Mouse (Mus musculus) neural tube, embryonic 11.5 days (tissue): ENCODE measurements around the gene Tuba1c. TPM values are rescaled to one million over a fixed set of nuclear protein-coding genes. Genes with fewer than 3 reads are reported as not detected.
A peak's percentile ranks its signal among the peaks of the same experiment; 100 is the strongest.

Experiments
- ATAC-seq: fragments of 200-750 bp; cut with Nextera tagmentation; 2 replicates; pipeline ENCODE4 v1.8.0; 2017; ENCODE audit warnings: moderate number of reproducible peaks, mild to moderate bottlenecking, moderate TSS enrichment, moderate library complexity; ENCODE audit not compliant: insufficient read depth, low FRiP score, low TSS enrichment
- DNase-seq: peaks from one replicate; pipeline ENCODE4 v3.0.0-alpha.2; 2015; ENCODE audit warnings: low spot score
- H3K27ac ChIP-seq: fragments of 300-500 bp; sonication (generic); 2 replicates; pipeline ENCODE4 v1.5.1; 2014; ENCODE audit warnings: low read depth, mild to moderate bottlenecking, low read length
- H3K27me3 ChIP-seq: fragments of 300-500 bp; sonication (generic); 2 replicates; pipeline ENCODE4 v1.6.1; 2014; ENCODE audit warnings: mild to moderate bottlenecking, low read length, mixed read lengths; ENCODE audit not compliant: control insufficient read depth, insufficient read depth
- H3K36me3 ChIP-seq: fragments of 300-500 bp; sonication (generic); 2 replicates; pipeline ENCODE4 v1.6.1; 2014; ENCODE audit warnings: mild to moderate bottlenecking, low read length, moderate library complexity, mixed read lengths; ENCODE audit not compliant: control insufficient read depth, insufficient read depth
- H3K4me1 ChIP-seq: fragments of 300-500 bp; sonication (generic); 2 replicates; pipeline ENCODE4 v1.6.1; 2014; ENCODE audit warnings: low read length, mixed read lengths; ENCODE audit not compliant: control insufficient read depth, insufficient read depth
- H3K4me2 ChIP-seq: fragments of 300-500 bp; sonication (generic); 2 replicates; pipeline ENCODE4 v1.6.1; 2014; ENCODE audit warnings: low read depth, mild to moderate bottlenecking, moderate library complexity
- H3K4me3 ChIP-seq: fragments of 300-500 bp; sonication (generic); 2 replicates; pipeline ENCODE4 v1.5.1; 2014; ENCODE audit warnings: low read depth, low read length
- H3K9ac ChIP-seq: fragments of 300-500 bp; sonication (generic); 2 replicates; pipeline ENCODE4 v1.6.1; 2014; ENCODE audit warnings: mild to moderate bottlenecking, low read length
- H3K9me3 ChIP-seq: fragments of 300-500 bp; sonication (generic); 2 replicates; pipeline ENCODE4 v1.6.1; 2016; ENCODE audit warnings: low read length; ENCODE audit not compliant: control insufficient read depth
- WGBS: fragments of 180-500 bp; shearing (Covaris S2); extraction: QIAGEN DNeasy Blood & Tissue Kit; methylation state at CpG from one replicate; pipeline ENCODE4 v1.1.7; 2014; 5-methylcytosine and 5-hydroxymethylcytosine counted together
- polyA plus RNA-seq: library from polyadenylated mRNA; unstranded; fragments of >200 nt; fragmentation: Nextera tagmentation; extraction: Ambion mirVana; gene quantifications from 2 replicates; pipeline ENCODE4 v1.2.1, GENCODE M21; 2014

Tuba1c gene
- polyA plus RNA-seq, 1 experiment from 2014 or later = 109 TPM

DNA sequence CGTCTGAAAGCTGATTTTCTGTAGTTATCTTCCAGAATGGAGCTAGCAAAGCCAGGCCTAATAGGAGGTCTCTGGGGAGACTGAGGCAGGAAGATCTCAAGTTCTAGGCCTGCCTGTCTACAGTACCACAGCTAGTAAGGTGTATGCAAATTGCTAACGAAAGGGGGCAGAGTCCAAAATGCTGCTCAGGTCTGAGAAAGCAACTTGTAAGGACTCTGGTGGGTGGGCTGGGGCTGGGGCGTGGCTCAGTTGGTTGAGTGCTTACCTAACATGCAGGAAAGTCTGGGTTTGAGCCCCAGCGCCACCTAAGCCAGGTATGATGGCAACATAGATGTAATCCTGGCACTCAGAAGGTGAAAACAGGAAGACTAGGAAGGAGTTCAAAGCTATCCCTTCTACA is 9.5 kb upstream of the Tuba1c start:
- H3K27ac ChIP-seq = no peak overlapping the region
- no peaks in the 10 kb centered on the region for H3K36me3 ChIP-seq
- DNase-seq (no peak), ATAC-seq (no peak)
- no peak overlapping the region for H3K9ac ChIP-seq
- no peaks in the 10 kb centered on the region; the same call in 1 of the 2 replicates for H3K9me3 ChIP-seq
- no peaks in the 10 kb centered on the region for H3K27me3 ChIP-seq
- H3K4me2 ChIP-seq = no peak overlapping the region
- H3K4me1 ChIP-seq = no peaks in the 10 kb centered on the region; the same call in 1 of the 2 replicates
- no peak overlapping the region for H3K4me3 ChIP-seq
- 88% methylated on average over 4 of the region's 4 CpGs for WGBS

DNA sequence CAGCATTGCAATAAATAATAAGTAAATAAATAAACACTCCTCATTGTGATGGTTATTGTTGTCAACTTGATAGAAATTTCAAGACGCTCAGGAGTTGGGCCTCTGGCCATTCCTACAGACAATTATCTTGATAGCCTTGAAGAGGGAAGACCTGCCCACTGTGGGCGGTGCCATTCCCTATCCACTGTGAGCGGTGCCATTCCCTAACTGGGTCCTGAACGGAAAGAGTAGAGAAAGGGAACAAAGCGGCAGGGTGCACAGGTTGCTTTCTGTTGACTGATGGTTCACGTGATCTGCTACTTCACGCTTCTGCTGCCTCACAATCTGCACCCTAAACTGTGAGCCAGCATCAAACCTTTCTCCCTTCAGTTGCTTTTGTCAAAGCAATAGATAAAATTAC is 8.4 kb upstream of the Tuba1c start:
- Histone ChIP-seq H3K9ac (no peak overlapping the region), H3K4me2 (no peak overlapping the region), H3K4me3 (no peak overlapping the region), H3K27ac (no peak overlapping the region), H3K36me3 (no peaks in the 10 kb centered on the region), H3K27me3 (no peaks in the 10 kb centered on the region), H3K4me1 (no peaks in the 10 kb centered on the region; the same call in 1 of the 2 replicates), H3K9me3 (no peaks in the 10 kb centered on the region; the same call in 1 of the 2 replicates)
- 96% methylated on average over 7 of the region's 7 CpGs for WGBS
- DNase-seq (no peak), ATAC-seq (no peak)

DNA sequence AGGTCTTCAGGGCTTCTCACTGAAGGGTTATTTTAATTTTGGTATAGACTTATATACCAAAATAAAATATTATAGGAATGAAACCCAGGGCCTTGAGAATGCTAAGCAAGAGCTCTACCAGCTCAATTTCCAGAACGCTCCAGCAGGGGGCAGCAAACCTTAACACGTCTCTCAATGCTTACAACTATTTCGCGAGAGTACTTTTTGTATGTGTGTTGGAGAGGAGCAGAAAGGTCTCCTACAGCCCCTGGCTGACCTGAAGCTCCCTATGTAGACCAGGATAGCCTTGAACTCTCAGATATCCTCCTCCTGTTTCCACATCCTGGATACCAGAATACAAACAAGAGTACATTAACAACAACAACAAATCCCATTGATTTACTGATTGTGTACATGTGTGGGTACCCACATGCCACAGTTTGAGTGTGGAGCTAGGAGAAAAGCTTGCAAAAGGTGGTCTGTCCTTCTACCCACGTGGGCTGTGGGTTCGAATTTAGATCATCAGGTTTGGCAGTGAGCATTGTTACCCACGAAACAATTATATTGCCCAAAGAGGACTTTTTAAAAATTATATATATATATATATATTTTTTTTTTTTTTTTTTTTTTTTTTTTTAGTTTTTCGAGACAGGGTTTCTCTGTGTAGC is 4.9 kb upstream of the Tuba1c start:
- DNase-seq (peak; percentile 82), ATAC-seq (no peak)
- Histone ChIP-seq H3K27me3 (no peaks in the 10 kb centered on the region), H3K4me2 (no peak overlapping the region), H3K4me1 (peaks cover 8% of the 10 kb centered on the region), H3K9me3 (no peaks in the 10 kb centered on the region; the same call in 1 of the 2 replicates), H3K9ac (no peak overlapping the region), H3K36me3 (no peaks in the 10 kb centered on the region), H3K4me3 (no peak overlapping the region), H3K27ac (no peak overlapping the region)
- 23% methylated on average over 7 of the region's 8 CpGs for WGBS

DNA sequence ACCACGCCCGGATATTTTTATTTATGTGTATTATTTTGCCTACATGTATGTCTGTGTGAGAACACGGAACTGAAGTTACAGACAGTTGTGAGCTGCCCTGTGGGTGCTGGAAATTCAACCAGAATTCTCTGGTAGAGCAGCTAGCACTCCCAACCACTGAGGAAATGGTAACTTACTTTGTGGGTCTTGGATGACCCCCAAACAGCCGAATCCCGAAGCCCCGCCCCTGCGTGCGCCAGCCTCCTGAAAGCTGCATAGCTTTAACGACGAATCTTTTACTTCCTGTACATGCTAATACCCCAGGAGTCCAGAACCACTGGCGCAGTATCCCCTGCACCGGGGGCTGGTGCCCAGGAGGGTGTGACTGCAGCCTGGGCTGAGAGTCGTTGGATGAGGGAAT is 4.3 kb upstream of the Tuba1c start:
- no peak overlapping the region for H3K27ac ChIP-seq
- no peak overlapping the region for H3K4me3 ChIP-seq
- WGBS = 78% methylated on average over 13 of the region's 13 CpGs

DNA sequence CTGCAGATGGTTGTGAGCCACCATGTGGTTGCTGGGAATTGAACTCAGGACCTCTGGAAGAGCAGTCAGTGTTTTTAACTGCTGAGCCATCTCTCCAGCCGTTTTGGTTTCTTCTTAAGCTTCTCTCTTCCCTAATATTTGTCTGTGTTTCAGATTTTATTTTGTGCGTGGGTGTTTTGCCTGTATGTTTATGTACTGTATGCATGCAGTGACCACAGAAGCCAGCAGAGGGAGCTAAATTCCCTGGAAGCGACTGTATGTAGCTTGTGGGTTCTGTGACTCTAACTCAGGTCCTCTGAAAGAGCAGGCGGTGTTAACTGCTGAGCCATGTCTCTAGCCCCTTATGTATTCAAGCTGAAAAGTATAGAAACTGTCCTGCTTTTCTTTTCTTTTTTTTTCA is 3.4 kb upstream of the Tuba1c start:
- no peak overlapping the region for H3K4me3 ChIP-seq

More for the DNA sequence above, 4.3 kb upstream of the Tuba1c start:
- Histone ChIP-seq H3K9ac (no peak overlapping the region), H3K36me3 (no peaks in the 10 kb centered on the region), H3K9me3 (no peaks in the 10 kb centered on the region; the same call in 1 of the 2 replicates), H3K4me1 (peaks cover 8% of the 10 kb centered on the region), H3K4me2 (no peak overlapping the region), H3K27me3 (no peaks in the 10 kb centered on the region)
- ATAC-seq = no peak
- DNase-seq = no peak

DNA sequence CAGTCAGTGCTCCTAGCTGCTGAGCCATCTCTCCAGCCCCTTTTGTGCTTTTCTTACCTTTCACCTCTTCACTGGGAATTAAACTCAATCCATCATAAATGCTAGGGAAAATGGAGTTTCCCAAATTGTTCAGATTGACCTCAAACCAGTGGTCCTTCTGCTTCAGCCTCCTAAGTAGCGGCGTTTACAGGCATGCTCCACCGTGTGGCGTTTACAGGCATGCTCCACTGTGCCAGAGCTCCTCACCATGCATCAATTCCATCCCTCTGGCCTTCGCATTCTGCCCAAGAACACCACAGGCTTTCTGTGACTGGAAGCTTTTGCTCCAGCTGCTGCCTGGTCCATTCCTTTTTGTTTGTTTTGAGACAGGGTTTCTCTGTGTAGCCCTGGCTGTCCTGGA is 2.6 kb upstream of the Tuba1c start:
- no peaks in the 10 kb centered on the region for H3K36me3 ChIP-seq
- H3K27me3 ChIP-seq = no peaks in the 10 kb centered on the region
- H3K27ac ChIP-seq = no peak overlapping the region
- H3K4me2 ChIP-seq = no peak overlapping the region
- H3K9ac ChIP-seq = no peak overlapping the region
- H3K4me1 ChIP-seq = peaks cover 12% of the 10 kb centered on the region
- DNase-seq = no peak
- ATAC-seq = no peak
- no peaks in the 10 kb centered on the region for H3K9me3 ChIP-seq
- WGBS = 72% methylated on average over 5 of the region's 5 CpGs
- no peak overlapping the region for H3K4me3 ChIP-seq

More for the DNA sequence above, 3.4 kb upstream of the Tuba1c start:
- H3K27ac ChIP-seq = no peak overlapping the region
- H3K4me1 ChIP-seq = peaks cover 8% of the 10 kb centered on the region
- peak; percentile 43 for DNase-seq
- no peaks in the 10 kb centered on the region; the same call in 1 of the 2 replicates for H3K9me3 ChIP-seq
- no peak overlapping the region for H3K4me2 ChIP-seq
- 62% methylated on average over 4 of the region's 4 CpGs for WGBS
- no peak overlapping the region for H3K9ac ChIP-seq
- no peak for ATAC-seq
- no peaks in the 10 kb centered on the region for H3K27me3 ChIP-seq
- no peaks in the 10 kb centered on the region for H3K36me3 ChIP-seq

DNA sequence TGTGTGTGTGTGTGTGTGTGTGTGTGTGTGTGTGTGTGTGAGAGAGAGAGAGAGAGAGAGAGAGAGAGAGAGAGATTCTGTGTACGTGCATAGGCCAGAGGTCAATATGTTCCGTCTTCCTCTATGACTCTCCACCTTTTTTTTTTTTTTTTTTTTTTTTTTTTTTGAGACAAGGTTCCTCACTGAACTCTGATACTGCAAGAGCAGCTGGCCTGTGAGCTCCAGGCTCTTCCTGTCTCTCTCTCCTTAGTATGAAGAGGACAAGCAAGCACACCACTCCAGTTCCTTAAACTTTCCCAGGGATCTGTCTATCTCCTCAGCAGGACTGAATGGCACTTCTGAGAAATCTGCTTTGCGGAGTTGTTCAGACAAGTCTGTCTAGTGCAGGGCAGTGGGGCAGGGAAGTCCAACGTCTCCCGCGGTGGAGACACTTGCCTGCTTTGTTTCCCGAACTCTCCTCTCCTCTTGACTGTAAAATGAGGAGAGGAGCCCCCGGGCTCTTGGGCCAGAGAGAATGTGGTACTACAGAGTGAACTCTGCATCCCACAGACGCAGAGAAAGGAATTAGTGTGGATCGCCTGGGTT is 725 bp upstream of the Tuba1c start:
- Histone ChIP-seq H3K4me1 (peaks cover 16% of the 10 kb centered on the region), H3K27ac (no peak overlapping the region), H3K4me2 (peak overlapping the region; percentile 72), H3K4me3 (peak overlapping the region; percentile 57), H3K27me3 (no peaks in the 10 kb centered on the region), H3K9me3 (no peaks in the 10 kb centered on the region), H3K9ac (peak overlapping the region; percentile 56), H3K36me3 (no peaks in the 10 kb centered on the region)
- peak; percentile 41 for DNase-seq
- ATAC-seq = no peak
- WGBS = 5% methylated on average over 10 of the region's 10 CpGs

DNA sequence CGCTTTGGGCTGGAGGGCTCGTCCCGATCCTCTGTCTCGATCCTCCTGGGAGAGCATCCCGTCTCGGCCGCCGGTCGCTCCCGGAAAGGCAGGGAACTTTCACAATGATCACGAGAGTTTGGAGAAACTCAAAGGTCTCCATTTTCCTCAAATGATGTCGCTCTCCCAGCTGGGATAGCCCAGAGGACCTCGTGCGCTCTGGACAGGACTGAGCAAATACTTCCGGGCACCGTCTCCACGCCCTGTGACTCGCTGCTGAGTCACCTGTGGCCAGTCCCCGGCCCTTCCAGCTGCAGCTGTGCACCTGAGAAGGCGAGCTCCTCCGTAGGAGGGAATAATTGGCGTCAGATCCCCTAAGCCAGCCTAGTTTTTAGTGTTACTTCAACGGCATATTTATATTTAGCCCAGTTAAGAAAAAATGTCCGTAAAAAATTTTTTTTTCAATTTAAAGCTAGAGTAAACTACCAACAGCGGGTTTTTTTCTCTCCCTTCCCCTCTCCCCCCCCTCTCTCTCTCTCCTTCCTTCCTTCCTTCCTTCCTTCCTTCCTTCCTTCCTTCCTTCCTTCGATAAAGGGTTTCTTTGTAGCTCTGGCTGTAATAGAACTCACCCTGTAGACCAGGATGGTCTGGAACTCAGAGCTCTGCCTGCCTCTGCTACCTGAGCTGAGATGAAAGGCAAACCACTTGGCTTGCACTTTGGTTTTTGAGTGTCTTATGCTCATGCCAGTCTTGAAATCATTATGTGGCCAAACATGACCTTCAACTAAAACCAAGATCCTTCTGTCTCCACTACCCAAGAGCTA is 1.1 kb downstream of the Tuba1c start:
- Histone ChIP-seq H3K4me1 (peaks cover 16% of the 10 kb centered on the region), H3K36me3 (no peaks in the 10 kb centered on the region; the same call in 1 of the 2 replicates), H3K9me3 (no peaks in the 10 kb centered on the region), H3K27me3 (no peaks in the 10 kb centered on the region), H3K4me3 (peak overlapping the region; percentile 57), H3K27ac (no peak overlapping the region), H3K9ac (peak overlapping the region; percentile 41), H3K4me2 (peak overlapping the region; percentile 72)
- ATAC-seq (no peak), DNase-seq (no peak)
- 12% methylated on average over 26 of the region's 26 CpGs for WGBS
